16 mouse cellular contexts compared by ENCODE assay signal in the genomic region with DNA sequence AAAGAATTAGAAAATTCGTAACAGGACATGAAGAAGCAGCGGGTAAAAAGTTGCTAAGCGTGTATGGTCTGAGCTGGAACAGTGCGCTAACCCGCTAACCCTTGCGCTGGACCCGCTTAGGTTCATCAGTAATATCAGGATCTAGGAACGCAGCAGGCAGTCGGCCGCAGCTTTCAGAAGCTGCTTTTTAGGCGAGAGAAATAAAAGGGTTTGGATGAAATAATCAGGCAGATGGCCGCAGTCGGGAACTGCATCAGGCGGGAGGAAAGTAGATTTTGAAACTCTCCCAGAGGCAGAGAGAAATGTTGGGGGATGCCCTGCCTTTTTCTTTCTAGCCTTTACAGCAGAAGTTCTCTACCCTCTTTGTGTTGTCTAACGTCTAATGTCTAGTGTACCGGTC. TPM values are rescaled to one million over a fixed set of nuclear protein-coding genes. Genes with fewer than 3 reads are reported as not detected.
DNase-seq lines count a peak whose midpoint lies in the region; ATAC-seq and TF ChIP-seq lines count a peak whose summit lies in the region.
"Had no signal": no experiment of that assay in that cellular context is flagged by ENCODE, and none has a peak within 500 bp of the region (broad histone marks: within the 10 kb centered on the region; RNA-seq: fewer than 3 reads in every experiment).

No protein-coding gene starts in this region.

- no peaks in the 10 kb centered on the region for H3K4me1 ChIP-seq in limb, embryonic 11.5 days (ENCODE audit: control insufficient read depth, insufficient read depth, low read length)
- H3K4me1 ChIP-seq in limb, embryonic 10.5 days = no peaks in the 10 kb centered on the region
- peaks cover 16% of the 10 kb centered on the region for H3K4me1 ChIP-seq in forebrain, embryonic 10.5 days
- H3K4me1 ChIP-seq in hindbrain, postnatal 0 days (ENCODE audit: insufficient read depth, low read length) = no peaks in the 10 kb centered on the region

- no peak overlapping the region for H3K9ac ChIP-seq in limb, embryonic 11.5 days (ENCODE audit: low read length)
- no peak overlapping the region for H3K9ac ChIP-seq in hindbrain, postnatal 0 days (replicated peaks; ENCODE audit: low read length)
- H3K9ac ChIP-seq: liver, postnatal 0 days had no signal

- H3K4me2 ChIP-seq in limb, embryonic 11.5 days (ENCODE audit: low read depth, severe bottlenecking) = no peak overlapping the region
- H3K4me2 ChIP-seq in hindbrain, postnatal 0 days (ENCODE audit: low read depth, low read length) = peak overlapping the region; percentile 34

- 12% methylated on average over 16 of the region's 16 CpGs for WGBS in limb, embryonic 11.5 days
- WGBS in limb, embryonic 10.5 days = 9% methylated on average over 16 of the region's 16 CpGs
- WGBS in forebrain, embryonic 10.5 days = 4% methylated on average over 16 of the region's 16 CpGs
- 5% methylated on average over 16 of the region's 16 CpGs for WGBS in hindbrain, postnatal 0 days

- H3K36me3 ChIP-seq in limb, embryonic 11.5 days (ENCODE audit: control insufficient read depth, insufficient read depth, low read length) = no peaks in the 10 kb centered on the region
- no peaks in the 10 kb centered on the region for H3K36me3 ChIP-seq in limb, embryonic 10.5 days
- H3K36me3 ChIP-seq in forebrain, embryonic 10.5 days (replicated peaks) = no peaks in the 10 kb centered on the region
- H3K36me3 ChIP-seq in hindbrain, postnatal 0 days (ENCODE audit: insufficient read depth, low read length) = no peaks in the 10 kb centered on the region
- H3K36me3 ChIP-seq: G1E had no signal

- H3K27me3 ChIP-seq in limb, embryonic 11.5 days (ENCODE audit: control insufficient read depth, insufficient read depth, low read length) = peaks cover 14% of the 10 kb centered on the region
- H3K27me3 ChIP-seq in limb, embryonic 10.5 days (ENCODE audit: low read depth, poor library complexity, severe bottlenecking) = peaks cover 34% of the 10 kb centered on the region
- H3K27me3 ChIP-seq in forebrain, embryonic 10.5 days (ENCODE audit: poor library complexity, severe bottlenecking) = peaks cover 48% of the 10 kb centered on the region
- H3K27me3 ChIP-seq in hindbrain, postnatal 0 days (ENCODE audit: insufficient read depth, low read length) = no peaks in the 10 kb centered on the region

- no peak for ATAC-seq in limb, embryonic 11.5 days (ENCODE audit: insufficient number of reproducible peaks, low FRiP score, low TSS enrichment, low read depth)
- no peak for ATAC-seq in hindbrain, postnatal 0 days
- ATAC-seq: liver, postnatal 0 days had no signal

- H3K27ac ChIP-seq in limb, embryonic 11.5 days (replicated peaks; ENCODE audit: low read depth, low read length) = no peak overlapping the region
- H3K27ac ChIP-seq in limb, embryonic 10.5 days = no peak overlapping the region
- no peak overlapping the region for H3K27ac ChIP-seq in forebrain, embryonic 10.5 days
- H3K27ac ChIP-seq in hindbrain, postnatal 0 days = no peak overlapping the region

- no peaks in the 10 kb centered on the region for H3K9me3 ChIP-seq in limb, embryonic 11.5 days (ENCODE audit: control insufficient read depth, low read length)
- H3K9me3 ChIP-seq in limb, embryonic 10.5 days (replicated peaks) = no peaks in the 10 kb centered on the region
- H3K9me3 ChIP-seq in forebrain, embryonic 10.5 days = peaks cover 13% of the 10 kb centered on the region
- H3K9me3 ChIP-seq in hindbrain, postnatal 0 days (ENCODE audit: low read length) = 0 out of 2 replicates have a peak, but pooled peaks cover 4% of the 10 kb centered on the region
- H3K9me3 ChIP-seq: G1E had no signal

- DNase-seq in limb, embryonic 11.5 days (ENCODE audit: low spot score) = peak; percentile 21
- no peak for DNase-seq in limb, embryonic 10.5 days (ENCODE audit: low spot score)
- DNase-seq in forebrain, embryonic 10.5 days (ENCODE audit: extremely low spot score, low spot score) = no peak
- DNase-seq in hindbrain, postnatal 0 days (ENCODE audit: low spot score) = peak; percentile 41
- no peak for DNase-seq in ovary, adult 18-20 months (ENCODE audit: low spot score)
- no peak for DNase-seq in gastrocnemius, postnatal 25 days
- DNase-seq in urinary bladder, postnatal 10 days (ENCODE audit: low spot score) = no peak
- DNase-seq: gastrocnemius, postnatal 14 days; heart, postnatal 36 days; kidney, postnatal 36 days; liver, postnatal 0 days had no signal

- TF ChIP-seq CTCF in hindbrain, postnatal 0 days (IDR thresholded peaks at IDR 0.05; ENCODE audit: low read depth) = no peak

- H3K4me3 ChIP-seq in limb, embryonic 11.5 days (ENCODE audit: low read depth, low read length) = no peak overlapping the region
- H3K4me3 ChIP-seq in limb, embryonic 10.5 days = no peak overlapping the region
- peak overlapping the region; percentile 29; the same call in 1 of the 2 replicates for H3K4me3 ChIP-seq in forebrain, embryonic 10.5 days
- no peak overlapping the region for H3K4me3 ChIP-seq in hindbrain, postnatal 0 days (ENCODE audit: low read length)

RNA-seq across cellular contexts. Expression of gene Olfr1339, which starts 9.9 kb away (rescaled TPM):
- not detected in 2 replicates for polyA plus RNA-seq in limb, embryonic 11.5 days (2014; fragmentation: Nextera tagmentation; extraction: Ambion mirVana)
- not detected in 2 replicates for polyA plus RNA-seq in limb, embryonic 10.5 days (2016; fragmentation: Nextera tagmentation; extraction: Ambion mirVana)
- not detected in 2 replicates for polyA plus RNA-seq in forebrain, embryonic 10.5 days (2016; fragmentation: Nextera tagmentation; extraction: Ambion mirVana)
- not detected in 2 replicates for total RNA-seq in hindbrain, postnatal 0 days (2014; rRNA removed)
- polyA plus RNA-seq in hindbrain, postnatal 0 days (2015; fragmentation: Nextera tagmentation; extraction: Ambion mirVana) = not detected in 2 replicates
- total RNA-seq in gastrocnemius, postnatal 25 days (2021) = not detected
- total RNA-seq: adrenal gland, adult 18-20 months; gastrocnemius, postnatal 14 days; heart, postnatal 36 days; left cerebral cortex, postnatal 25 days; megakaryocyte, adult 5-6 weeks had no signal
- polyA plus RNA-seq: G1E; liver, postnatal 0 days; stomach, embryonic 14.5 days had no signal

RNA-seq across cellular contexts. Expression of gene Olfr1338, which starts 16.7 kb away (rescaled TPM):
- polyA plus RNA-seq in limb, embryonic 11.5 days (2014; fragmentation: Nextera tagmentation; extraction: Ambion mirVana) = not detected in 2 replicates
- polyA plus RNA-seq in limb, embryonic 10.5 days (2016; fragmentation: Nextera tagmentation; extraction: Ambion mirVana) = not detected in 2 replicates
- polyA plus RNA-seq in forebrain, embryonic 10.5 days (2016; fragmentation: Nextera tagmentation; extraction: Ambion mirVana) = not detected in 2 replicates
- total RNA-seq in hindbrain, postnatal 0 days (2014; rRNA removed) = not detected in 2 replicates
- polyA plus RNA-seq in hindbrain, postnatal 0 days (2015; fragmentation: Nextera tagmentation; extraction: Ambion mirVana) = not detected in 2 replicates
- total RNA-seq in gastrocnemius, postnatal 25 days (2021) = not detected
- total RNA-seq: adrenal gland, adult 18-20 months; G1E; gastrocnemius, postnatal 14 days; heart, postnatal 36 days; left cerebral cortex, postnatal 25 days; megakaryocyte, adult 5-6 weeks had no signal
- polyA plus RNA-seq: G1E; liver, postnatal 0 days; stomach, embryonic 14.5 days had no signal

RNA-seq across cellular contexts. Expression of gene Olfr1340, which starts 21.9 kb away (rescaled TPM):
- not detected in 2 replicates for polyA plus RNA-seq in limb, embryonic 11.5 days (2014; fragmentation: Nextera tagmentation; extraction: Ambion mirVana)
- polyA plus RNA-seq in limb, embryonic 10.5 days (2016; fragmentation: Nextera tagmentation; extraction: Ambion mirVana) = not detected in 2 replicates
- not detected in 2 replicates for polyA plus RNA-seq in forebrain, embryonic 10.5 days (2016; fragmentation: Nextera tagmentation; extraction: Ambion mirVana)
- total RNA-seq in hindbrain, postnatal 0 days (2014; rRNA removed) = not detected in 2 replicates
- not detected in 2 replicates for polyA plus RNA-seq in hindbrain, postnatal 0 days (2015; fragmentation: Nextera tagmentation; extraction: Ambion mirVana)
- total RNA-seq in gastrocnemius, postnatal 25 days (2021) = not detected
- total RNA-seq: adrenal gland, adult 18-20 months; gastrocnemius, postnatal 14 days; heart, postnatal 36 days; left cerebral cortex, postnatal 25 days; megakaryocyte, adult 5-6 weeks had no signal
- polyA plus RNA-seq: G1E; liver, postnatal 0 days; stomach, embryonic 14.5 days had no signal

RNA-seq across cellular contexts. Expression of gene Olfr1341, which starts 38.6 kb away (rescaled TPM):
- polyA plus RNA-seq in limb, embryonic 11.5 days (2014; fragmentation: Nextera tagmentation; extraction: Ambion mirVana) = not detected in 2 replicates
- not detected in 2 replicates for polyA plus RNA-seq in limb, embryonic 10.5 days (2016; fragmentation: Nextera tagmentation; extraction: Ambion mirVana)
- polyA plus RNA-seq in forebrain, embryonic 10.5 days (2016; fragmentation: Nextera tagmentation; extraction: Ambion mirVana) = not detected in 2 replicates
- total RNA-seq in hindbrain, postnatal 0 days (2014; rRNA removed) = not detected in 2 replicates
- not detected in 2 replicates for polyA plus RNA-seq in hindbrain, postnatal 0 days (2015; fragmentation: Nextera tagmentation; extraction: Ambion mirVana)
- not detected for total RNA-seq in gastrocnemius, postnatal 25 days (2021)
- total RNA-seq: adrenal gland, adult 18-20 months; gastrocnemius, postnatal 14 days; heart, postnatal 36 days; left cerebral cortex, postnatal 25 days; megakaryocyte, adult 5-6 weeks had no signal
- polyA plus RNA-seq: G1E; liver, postnatal 0 days; stomach, embryonic 14.5 days had no signal

RNA-seq across cellular contexts. Expression of gene Olfr1337, which starts 40.5 kb away (rescaled TPM):
- polyA plus RNA-seq in limb, embryonic 11.5 days (2014; fragmentation: Nextera tagmentation; extraction: Ambion mirVana) = not detected in 2 replicates
- not detected in 2 replicates for polyA plus RNA-seq in limb, embryonic 10.5 days (2016; fragmentation: Nextera tagmentation; extraction: Ambion mirVana)
- polyA plus RNA-seq in forebrain, embryonic 10.5 days (2016; fragmentation: Nextera tagmentation; extraction: Ambion mirVana) = not detected in 2 replicates
- not detected in 2 replicates for total RNA-seq in hindbrain, postnatal 0 days (2014; rRNA removed)
- not detected in 2 replicates for polyA plus RNA-seq in hindbrain, postnatal 0 days (2015; fragmentation: Nextera tagmentation; extraction: Ambion mirVana)
- total RNA-seq in gastrocnemius, postnatal 25 days (2021) = not detected
- total RNA-seq: adrenal gland, adult 18-20 months; gastrocnemius, postnatal 14 days; heart, postnatal 36 days; left cerebral cortex, postnatal 25 days; megakaryocyte, adult 5-6 weeks had no signal
- polyA plus RNA-seq: G1E; liver, postnatal 0 days; stomach, embryonic 14.5 days had no signal

Comparison
In these comparisons a context has a peak if more than half of its experiments do, and no peak if none do; other contexts are left out.
1. DNase-seq: peak in limb, embryonic 11.5 days (single experiment) and hindbrain, postnatal 0 days (single experiment); none in limb, embryonic 10.5 days (single experiment), forebrain, embryonic 10.5 days (single experiment), ovary, adult 18-20 months (single experiment), gastrocnemius, postnatal 25 days (single experiment) and urinary bladder, postnatal 10 days (single experiment).